Mouse (Mus musculus) adrenal gland, adult 10 weeks (tissue): Measurements from ENCODE around the gene Manbal. TPM values are rescaled to one million over a fixed set of nuclear protein-coding genes. Genes with fewer than 3 reads are reported as not detected.

Experiments used
- polyA plus RNA-seq: library from polyadenylated mRNA; stranded (reverse); fragments of 350-450 nt; fragmentation: Illumina TruSeq; extraction: RNeasy Lipid Tissue Mini Kit (QIAGEN cat#74804); gene quantifications from one replicate; pipeline ENCODE4 v1.2.3, GENCODE M21; 2014; ENCODE audit warnings: low read depth, low replicate concordance

Manbal gene
- 6.6 TPM for polyA plus RNA-seq

DNA sequence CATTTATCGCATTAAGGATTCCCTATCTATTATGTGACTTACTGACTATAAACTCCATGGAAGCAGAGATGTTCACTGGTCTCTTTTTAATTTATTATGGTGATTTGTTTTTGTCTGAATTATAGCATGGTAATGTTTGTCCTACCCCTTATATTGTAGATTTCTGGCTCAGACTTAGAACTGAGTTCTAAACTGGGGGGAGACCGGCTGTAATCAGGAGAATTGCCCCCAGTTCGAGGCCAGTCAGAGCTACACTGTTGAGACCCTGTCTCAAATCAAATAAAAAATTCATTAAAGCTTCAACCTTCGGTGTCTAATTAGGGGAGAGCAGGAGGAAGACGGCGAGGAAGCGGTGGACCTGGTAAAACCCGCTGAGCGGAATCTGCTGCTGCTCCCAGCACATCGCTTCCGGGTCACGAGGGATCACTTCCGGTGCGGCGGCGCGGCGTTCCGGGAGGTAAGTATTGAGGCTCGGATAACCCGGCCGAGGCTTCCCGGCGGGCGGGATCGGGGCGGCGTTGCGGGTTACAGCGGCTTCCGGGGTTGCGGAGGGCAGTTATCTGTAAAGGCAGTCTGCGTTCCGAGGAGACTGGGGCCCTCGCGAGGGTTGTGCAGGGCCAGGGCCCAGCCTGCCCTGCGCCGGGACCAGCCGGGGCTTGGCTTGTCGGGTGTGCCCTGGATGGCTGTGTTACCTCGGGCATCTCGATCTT is at the start of gene Manbal:
Gene Manbal (plus strand): TSS at position 411 of the 710 bp plus-strand sequence.

GRCm38 (mm10) chr2:157347361-157348159 is 19.8 kb upstream of the Manbal start, which contains the start of gene Ghrh:
TSS of gene Ghrh (minus strand) at chr2:157347506.

GRCm38 (mm10) chr2:157418206-157418605 is 50.8 kb downstream of the Manbal start, which contains the start of gene Src:
TSS of gene Src (plus strand) at chr2:157418444.

Other genes with a start within 250 kb of the Manbal start
- 74.7 TPM for gene Samhd1, start 232.3 kb upstream of the Manbal start, polyA plus RNA-seq
- gene Rbl1, start 163.1 kb upstream of the Manbal start, polyA plus RNA-seq = 16.3 TPM
- gene Rpn2, start 88.6 kb upstream of the Manbal start, polyA plus RNA-seq = 286 TPM
- not detected for gene Mroh8, start 88.0 kb upstream of the Manbal start, polyA plus RNA-seq
- gene Ghrh, start 20.1 kb upstream of the Manbal start, polyA plus RNA-seq = not detected
- 0.93 TPM for gene Src, start 50.9 kb downstream of the Manbal start, polyA plus RNA-seq
- 38.9 TPM for gene Nnat, start 192.5 kb downstream of the Manbal start, polyA plus RNA-seq
- 40.9 TPM for gene Blcap, start 203.7 kb downstream of the Manbal start, polyA plus RNA-seq